Mouse (Mus musculus) kidney, postnatal 4 days (tissue): ENCODE measurements around the gene 2310007B03Rik.
A peak's percentile ranks its signal among the peaks of the same experiment; 100 is the strongest.
"Not testable (repeated sequence)": the region's sequence is repeated elsewhere in the genome, so short reads cannot be mapped to it uniquely, and the experiment has no call there.

Source experiments
- DNase-seq, 2 experiments: peaks; one replicate each; pipeline ENCODE4 v3.0.0; 2021; ENCODE audit warnings: mixed read lengths in 2 of 2

2310007B03Rik gene

DNA sequence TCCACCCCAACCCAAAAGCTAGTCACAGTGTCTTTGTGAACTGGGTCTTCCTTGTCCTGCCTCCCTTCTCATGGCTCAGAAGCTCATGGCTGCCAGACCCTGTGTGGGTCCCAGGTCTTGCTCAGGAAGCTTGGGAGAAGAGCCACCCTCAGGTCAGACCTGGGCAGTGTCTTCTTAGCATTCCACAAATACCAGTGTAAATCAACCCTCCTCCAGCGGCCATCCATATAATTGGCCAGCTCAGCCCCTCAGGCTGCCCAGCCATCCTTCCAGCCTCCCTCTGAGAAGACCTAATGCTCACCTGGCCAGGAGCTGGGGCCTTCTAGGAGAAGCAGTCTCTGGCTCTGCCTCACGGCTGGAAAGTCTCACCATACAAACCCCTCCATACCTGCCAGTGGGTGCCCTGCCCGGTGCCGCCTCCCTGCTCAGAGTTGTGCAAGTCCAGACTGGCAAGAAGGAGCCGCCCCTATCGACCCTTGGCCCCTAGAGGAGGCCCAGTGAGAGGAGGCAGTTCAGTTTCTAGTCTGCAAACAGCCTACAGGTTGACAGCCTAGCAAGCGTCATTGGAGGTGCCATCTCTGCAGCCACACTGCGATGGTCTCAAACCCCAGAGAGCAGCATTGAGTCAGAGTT is at the start of gene 2310007B03Rik:
Gene 2310007B03Rik (minus strand): TSS at position 448 of the 633 bp plus-strand sequence.
- DNase-seq = peak; percentile 51 to 72

DNA sequence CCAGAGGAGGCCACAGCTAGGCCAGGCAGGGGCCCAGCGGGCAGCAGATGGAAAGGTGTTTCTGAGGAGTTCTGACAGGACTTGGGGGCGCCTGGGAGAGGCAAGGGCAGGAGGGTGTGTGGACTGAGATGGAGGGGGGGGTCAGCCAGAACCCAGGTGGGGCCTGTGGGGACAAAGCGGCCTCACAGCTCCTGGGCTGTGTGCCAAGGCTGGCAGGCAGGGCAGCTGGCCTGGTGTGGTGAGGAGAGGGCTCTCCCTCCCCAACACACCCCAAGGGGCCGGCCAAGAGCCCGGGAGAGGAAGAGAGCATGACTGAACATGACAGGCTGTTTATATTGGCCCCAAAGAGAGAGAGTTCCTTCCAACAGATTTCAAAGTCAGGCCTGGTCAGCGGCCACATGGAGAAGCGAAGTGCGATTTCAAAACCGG is 49.5 kb upstream of the 2310007B03Rik start:
- DNase-seq = peak; percentile 76 to 83

DNA sequence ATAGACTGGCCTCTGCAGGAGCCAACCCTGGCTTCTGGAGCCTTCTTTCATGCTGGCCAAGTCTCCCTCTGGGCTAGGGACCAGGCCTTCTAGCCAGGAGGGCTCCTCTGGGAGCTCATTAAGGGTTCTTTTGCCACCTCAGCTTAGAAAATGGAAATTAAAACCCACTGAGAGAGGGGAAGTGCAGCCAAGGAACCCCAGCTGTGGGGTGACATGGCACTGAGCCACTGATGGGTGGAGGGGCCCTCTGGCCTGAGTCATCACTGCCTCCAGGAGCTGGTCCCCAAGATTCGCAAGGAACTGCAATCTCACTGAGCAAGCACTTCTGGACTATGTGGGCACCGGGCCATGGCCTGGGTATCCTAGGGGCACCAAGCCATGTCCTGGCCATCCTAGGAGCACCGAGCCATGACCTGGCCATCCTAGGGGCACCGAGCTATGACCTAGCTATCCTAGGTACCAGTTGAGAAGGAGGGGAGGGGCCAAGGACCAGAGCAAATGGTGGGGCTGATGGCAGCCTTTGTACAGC is 46.9 kb upstream of the 2310007B03Rik start:
- DNase-seq = no peak

DNA sequence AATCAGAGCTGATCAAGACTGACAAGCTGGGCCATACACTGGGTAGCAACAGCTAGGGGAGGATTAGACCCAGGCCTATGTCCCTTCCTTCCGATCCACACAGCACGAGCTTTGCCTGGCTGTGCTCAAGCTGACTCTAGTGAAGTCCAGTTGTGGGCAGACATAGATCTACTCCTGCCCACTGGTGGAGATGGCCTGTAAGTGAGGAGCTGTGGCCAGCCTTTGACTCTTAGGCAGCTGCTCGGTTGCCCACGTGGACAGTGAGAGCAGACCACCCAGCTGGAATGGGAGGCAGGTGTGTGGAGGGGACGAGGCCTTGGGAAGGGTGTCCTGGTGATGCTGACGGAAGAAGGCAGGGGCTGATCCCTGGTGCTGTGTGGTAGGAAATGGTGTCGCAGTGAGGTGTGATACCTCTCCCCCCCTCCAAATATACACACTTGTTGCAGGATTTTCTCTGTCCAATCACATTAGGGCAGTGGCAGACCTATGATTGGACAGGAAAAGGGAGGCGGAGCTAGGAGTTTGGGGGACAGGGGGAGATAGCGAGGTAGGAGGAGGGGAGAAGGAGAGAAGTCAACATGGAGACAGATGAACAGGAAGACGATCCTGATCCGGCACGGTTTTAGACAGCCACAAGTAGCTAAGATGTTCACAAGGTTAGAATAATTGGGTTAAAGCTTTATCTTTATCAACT is 45.7 kb upstream of the 2310007B03Rik start:
- DNase-seq = no peak

DNA sequence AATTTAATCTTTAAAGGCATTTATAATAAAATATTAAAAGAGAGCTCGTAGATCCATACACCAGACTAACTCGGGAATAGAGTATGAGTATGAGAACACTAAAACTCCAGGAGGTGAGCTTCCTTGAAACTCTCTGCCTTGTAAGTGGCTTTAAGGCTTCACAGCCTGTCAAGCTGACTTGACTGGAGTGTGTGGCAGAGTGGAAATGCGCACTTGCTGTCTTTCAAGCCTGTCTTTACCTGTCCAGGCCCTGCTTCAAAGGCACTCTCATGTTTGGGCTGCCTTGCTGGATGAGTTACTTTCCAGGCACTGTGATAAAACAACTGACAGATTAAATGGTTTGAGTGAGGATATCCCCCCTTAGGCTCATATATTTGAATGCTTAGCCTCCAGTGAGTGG is 37.2 kb upstream of the 2310007B03Rik start:
- DNase-seq = no peak

DNA sequence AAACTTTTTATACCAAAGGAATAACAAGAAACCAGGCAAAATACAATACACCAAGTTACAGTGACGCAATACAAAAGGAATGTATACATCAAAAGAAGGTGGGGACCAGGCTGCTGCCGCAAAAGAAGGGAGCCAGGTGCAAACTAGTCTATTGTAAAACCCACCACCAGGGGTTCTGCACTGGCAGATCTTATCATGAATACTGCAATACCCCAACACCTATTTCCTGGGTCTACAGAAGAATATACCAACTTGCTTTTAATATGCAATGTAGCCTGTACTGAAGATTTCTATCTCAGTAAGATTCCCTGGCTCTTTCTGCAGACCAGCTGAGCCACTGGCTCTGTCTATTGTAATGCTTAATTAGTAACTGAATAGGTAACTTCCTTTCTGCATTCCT is 36.7 kb upstream of the 2310007B03Rik start:
- not testable (repeated sequence) for DNase-seq

DNA sequence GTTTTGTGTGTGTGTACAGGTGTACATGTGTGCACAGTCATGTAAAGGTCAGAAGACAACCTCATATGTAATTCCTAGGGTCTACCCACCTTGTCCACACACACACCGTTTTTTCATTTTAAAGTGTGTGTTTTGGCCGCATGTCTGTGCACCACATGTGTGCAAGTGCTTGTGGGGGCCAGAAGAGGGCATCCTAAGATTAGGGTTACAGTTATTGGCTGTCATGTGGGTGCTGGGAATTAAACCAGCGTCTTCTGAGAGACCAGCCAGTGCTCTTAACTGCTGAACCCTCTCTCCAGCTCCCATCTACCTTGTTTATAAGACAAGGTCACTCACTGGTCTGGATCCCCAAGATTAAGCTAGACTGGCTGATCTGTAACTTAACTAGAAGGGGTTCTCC is 34.2 kb upstream of the 2310007B03Rik start:
- no peak for DNase-seq

DNA sequence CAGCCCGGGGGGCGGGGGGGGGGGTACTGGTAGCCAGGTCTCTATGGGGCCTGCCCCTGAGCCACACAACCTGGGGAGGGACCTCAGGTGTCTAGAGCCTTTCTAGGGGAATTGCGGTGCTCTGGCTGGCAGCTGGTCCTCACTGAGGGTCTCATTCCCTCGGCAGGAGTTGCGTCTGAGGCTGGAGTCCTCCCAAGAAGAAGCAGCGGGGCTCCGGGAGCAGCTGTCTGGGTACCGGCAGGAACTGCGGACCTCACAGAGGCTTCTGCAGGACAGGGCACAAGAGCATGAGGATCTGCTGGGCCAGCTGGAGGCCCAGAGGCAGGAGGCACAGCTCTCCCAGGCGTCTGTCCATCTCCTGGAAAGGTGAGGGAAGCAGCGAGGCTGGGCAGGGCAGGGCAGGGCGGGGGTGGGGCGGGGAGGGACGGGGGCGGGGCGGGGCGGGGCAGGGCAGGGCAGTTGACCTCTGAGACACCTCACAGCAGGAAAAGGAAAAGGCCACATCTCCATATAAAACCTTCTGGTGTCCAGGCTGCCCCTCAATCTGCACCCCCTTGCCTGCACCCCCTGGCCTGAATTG is 30.1 kb upstream of the 2310007B03Rik start:
- no peak for DNase-seq

DNA sequence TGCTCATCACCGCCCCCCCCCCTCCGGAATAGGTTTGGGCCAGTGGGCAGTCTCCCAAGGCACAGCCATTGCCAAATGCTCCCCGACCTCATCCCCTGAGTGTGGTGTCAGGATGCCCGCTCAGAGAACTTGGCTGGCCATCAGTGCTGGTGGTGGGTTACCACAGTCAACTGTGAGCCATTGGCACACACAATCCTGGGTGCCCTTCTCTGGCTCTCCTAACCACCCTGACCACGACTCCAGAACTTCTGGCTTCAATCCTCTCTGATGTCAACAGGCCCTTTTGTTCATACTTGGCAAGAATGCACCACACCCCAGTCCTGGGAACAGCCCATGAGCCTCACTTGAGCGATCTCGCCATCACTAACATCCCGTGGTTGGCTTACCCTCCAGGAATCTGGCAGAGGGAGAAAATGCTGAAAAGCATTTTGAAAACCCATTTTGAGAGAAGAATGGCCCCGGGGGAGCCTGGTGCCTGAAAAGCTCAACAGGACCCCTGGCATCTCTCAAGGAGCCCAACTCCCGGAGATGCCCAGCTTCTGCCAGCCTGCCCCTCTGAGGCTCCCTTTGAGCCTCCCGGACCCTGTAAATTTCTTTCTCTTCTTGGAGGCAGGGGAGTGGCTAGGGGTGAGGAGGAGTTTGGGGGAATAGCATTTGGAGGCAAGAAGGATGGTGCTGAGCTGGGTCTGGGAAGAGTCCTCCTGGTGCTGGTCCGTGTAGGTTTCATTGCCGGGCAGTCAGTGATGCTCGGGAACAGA is 23.5 kb upstream of the 2310007B03Rik start:
- no peak for DNase-seq

DNA sequence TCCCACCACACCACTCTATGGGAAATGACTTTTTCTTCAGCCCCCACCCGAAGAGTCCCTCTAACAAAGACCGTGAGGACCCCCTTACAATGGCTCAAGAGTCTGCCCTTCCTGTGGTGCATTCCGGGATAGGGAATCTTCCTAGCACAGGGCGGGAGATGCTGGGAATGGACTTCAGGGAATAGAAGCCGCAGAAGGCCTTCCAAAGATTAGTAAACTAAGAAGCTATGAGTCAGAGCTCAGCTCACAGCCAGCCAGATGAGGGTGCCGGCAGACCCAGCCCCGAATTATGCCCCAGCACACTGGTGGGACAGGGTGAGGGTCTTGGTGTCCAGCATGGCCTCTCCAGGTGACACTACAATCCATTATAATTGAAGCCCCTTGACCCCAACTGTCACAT is 21.5 kb upstream of the 2310007B03Rik start:
- DNase-seq = no peak

DNA sequence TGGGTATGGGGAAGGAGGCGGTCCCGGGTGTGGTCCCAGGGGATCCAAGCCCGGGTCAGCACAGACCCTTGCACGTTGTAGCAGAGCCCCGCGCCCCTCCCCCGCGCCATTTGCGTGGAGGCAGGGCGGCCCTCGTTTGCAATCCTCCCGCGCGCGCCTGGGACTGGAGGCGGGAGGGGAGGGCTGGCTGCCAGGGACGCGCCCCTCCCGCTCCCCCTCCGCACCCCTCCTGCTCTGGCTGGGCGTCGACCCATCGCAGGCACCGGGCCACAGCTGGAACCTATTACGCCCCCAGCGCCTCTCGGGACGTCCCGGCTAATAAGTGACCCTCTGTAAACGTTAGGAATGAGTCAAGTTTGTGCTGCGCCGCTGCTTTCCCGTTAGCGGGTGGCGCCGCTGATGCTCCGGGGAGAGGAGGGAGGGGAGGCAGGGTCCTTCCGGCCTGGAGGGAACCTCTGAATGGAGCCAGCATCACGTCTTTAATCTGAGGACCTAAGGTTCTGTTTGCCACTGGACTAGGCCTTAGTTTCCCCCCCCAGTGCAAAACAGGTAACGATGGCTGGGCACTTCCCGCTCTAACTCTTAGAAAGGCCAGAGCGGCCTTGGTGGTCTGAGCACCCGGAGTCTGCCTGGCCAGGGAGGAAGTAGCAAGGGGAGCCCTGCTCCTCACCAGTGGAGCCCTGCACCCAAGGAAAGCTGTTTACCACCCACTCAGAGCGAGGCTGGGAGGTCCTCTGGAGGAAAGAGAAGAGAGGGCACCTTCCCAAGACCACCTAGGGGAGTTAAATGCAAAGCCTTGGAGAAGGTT is 16.0 kb upstream of the 2310007B03Rik start:
- peak; percentile 86 to 91 for DNase-seq

DNA sequence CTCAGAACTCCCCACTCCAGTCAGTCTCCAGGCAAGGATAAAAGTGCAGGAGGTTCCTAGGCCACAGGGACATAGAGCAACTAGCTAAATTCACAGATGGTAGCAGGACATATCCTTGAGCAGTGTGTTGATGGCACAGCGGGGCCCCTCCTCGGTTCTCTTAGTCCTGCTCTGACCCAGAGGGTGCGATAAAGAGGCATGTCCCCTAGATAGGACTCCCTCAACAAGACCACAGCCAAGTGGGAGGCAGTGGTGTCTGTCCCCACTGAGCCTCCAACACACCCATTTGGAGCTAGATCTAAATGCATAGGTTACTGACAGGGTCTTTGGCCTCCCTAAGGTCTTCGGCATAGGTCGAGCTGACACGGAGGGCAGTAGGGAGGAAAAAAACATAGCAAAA is 15.1 kb upstream of the 2310007B03Rik start:
- DNase-seq = no peak

DNA sequence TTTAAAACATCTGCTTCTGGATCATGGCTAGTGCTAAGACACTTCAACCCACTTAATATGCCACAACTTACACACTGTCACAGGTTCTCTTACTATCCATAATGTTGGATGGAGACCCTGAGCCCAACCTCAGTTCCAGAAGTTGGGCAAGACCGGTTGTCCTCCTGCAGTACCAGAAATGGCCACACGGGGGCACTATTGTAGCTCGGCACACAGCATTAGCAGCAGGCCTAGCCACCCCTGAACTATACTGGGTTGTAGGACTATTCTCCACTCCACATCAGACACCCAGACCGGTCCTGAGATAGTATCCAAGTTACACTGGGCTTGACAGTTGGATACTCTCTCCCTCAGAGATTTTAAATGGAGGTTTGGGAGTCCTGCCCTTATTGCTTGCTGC is 13.7 kb upstream of the 2310007B03Rik start:
- peak; percentile 91 to 92 for DNase-seq

DNA sequence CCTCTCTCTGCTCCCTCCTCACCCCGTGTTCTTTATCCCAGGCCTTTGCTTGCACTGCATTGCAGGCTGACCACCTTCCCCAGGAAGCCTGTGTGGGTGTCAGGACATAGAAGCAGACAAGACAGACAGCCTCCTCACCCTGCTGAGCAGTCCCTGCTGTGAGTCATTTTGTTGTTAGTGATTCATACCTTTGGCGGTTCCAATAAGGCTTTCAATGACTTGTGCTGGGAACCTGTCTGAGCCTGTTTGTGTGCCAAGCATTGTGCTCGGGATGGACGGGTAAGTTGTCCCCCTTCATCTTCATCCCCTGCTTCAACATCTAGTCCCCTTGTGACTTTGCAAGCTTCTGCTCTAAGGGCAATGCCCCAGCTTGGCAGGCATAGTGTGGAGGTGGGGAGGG is 12.9 kb upstream of the 2310007B03Rik start:
- DNase-seq = no peak

DNA sequence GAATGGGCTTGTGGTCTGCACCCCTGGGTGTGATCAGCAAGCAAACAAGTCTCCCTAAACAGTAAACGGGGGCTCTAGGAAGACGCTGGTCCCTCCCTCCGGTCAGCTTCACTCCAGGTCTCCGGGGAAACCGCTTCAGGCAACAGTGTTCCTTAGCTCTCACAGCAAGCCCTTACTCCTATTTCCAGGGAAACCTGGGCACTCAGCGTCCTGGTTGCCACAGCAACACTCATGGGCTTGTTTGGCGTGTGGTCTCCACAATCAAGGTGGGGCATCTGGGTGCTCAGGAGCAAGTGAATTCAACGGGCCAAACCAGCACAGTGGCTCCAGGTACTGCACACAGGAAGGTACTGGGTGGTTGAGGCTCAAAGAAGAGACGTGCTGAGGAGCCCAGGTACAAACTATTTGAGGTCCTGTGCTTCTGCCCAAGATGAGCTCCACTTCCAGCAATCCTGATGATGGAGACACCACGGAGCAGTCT is 7.6 kb upstream of the 2310007B03Rik start, which contains the start of gene Crocc2:
Gene Crocc2 (plus strand): TSS at position 431 of the 481 bp plus-strand sequence.
- DNase-seq = no peak

DNA sequence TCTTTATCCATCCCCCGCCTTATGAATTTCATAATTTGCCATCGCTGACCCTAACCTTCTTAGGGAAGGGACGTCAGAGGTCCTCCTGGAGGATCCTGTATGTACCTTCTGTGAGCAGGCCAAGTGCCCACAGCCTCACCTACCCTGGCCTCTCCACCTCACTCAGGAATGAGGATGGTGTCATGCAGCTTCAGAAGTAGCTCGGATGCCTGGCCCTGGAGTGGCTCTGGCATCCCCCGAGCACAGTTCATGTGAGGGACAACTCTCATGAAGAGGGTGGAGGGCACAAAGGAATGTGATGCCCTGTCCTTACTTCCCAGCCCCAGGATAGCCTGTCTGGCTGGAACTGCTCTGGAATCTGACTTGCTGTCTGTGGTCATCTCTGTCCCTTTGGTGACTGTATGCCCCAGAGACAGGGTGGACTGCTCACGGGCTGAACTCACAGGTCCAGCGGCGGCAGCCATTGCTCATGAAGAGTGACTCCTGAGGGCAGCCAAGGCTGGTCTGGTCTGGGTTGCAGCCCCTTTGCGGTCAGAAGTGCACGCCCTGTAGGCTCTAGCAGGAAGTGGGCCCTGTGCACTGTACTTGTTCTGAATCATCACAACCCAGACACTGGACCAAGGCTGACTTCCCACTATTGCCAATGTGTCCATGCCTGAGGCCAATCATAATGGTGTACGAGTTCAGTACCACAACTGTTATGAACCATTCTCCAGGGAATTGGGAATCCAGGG is 5.8 kb upstream of the 2310007B03Rik start:
- no peak for DNase-seq

DNA sequence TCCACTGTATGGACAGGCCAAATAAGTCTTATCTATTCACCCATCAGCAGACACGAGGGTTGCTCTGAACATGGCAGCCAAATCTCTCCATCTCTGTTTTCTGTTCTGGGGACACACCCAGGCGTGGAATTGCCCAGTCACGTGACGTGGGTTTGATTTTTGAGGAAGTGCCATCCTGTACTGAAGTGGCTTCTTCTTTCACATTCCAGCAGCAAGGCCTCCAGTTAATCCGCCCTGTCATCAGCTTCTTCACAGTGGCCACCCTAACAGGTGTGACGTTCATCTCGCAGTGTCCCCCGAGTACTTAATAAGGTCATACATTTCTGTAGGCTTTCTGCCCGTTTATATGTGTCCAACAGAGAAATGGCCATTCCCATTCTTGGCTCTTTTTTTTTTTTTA is 4.7 kb upstream of the 2310007B03Rik start:
- DNase-seq = no peak

DNA sequence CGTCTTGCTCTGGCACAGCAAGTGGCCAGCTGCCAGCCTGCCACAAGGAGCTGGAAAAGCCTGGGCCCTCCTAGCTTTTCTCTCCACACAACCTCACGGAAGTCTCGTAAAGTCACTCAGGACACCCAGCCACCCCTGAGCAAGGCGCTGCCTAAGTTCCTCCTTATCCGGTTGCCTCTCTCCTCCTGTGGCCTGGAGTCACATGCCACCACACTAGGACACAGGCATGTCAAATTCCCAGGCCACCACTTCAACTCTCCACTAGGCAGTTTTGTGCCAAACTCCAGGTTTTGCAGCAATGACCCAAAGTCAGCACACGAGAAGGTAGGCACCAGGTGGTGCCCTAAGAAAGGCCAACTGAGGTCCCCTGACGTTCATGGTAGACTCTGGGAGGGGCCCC is 1.8 kb upstream of the 2310007B03Rik start:
- no peak for DNase-seq

DNA sequence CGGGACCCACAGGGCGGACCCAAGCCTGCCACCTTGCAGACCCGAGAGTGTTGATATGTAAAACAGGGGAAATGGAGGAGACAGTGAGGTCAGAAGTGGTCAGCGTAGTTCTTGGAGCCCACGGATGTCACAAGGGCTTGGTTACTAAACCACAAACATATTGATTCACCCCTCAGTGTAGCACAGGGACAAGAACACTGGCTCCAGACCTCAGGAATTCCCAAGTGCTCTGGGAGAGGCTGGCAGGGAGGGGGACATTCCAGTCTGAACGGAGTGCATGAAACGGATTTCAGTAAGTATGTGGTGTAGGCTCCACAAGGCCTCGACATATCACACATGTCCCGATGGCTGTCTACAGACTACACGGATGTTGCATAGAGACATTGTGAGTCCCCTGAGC is 1.2 kb upstream of the 2310007B03Rik start:
- DNase-seq = no peak

DNA sequence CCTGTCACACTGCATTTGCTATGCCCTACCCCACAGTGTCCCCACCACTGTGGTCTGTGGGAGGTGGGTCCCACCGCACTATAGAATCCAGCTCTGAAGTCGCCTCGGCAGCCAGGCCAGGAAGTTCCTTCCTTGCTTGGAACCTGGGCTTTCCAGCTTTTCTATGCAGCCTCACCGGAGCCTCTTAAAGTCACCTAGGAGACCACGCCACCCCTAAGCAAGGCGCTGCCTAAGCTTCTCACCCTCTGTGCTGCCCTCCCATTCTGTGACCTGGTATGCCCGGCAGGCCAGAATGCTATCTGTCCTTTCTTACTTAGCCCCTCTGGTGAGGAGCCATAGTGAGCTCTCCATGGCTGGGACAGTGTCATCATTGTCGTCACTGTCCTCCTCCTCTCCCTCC is 602 bp upstream of the 2310007B03Rik start:
- no peak for DNase-seq
